Mouse (Mus musculus): ENCODE measurements around the gene Nat8f3.
"Not testable (repeated sequence)": the region's sequence is repeated elsewhere in the genome, so short reads cannot be mapped to it uniquely, and the experiment has no call there.

Gene Nat8f3

GRCm38 (mm10) chr6:85765532-85765931 is at the start of gene Nat8f3:
Gene Nat8f3, minus strand, starts transcription at chr6:85765754.
- DNase-seq (ENCODE audit: low spot score in 2 of 2): not testable (repeated sequence)

GRCm38 (mm10) chr6:85813339-85813738 is 47.8 kb upstream of the Nat8f3 start:
- no peak for DNase-seq (ENCODE audit: low spot score in 2 of 2)

GRCm38 (mm10) chr6:85810942-85811537 is 45.5 kb upstream of the Nat8f3 start:
- DNase-seq (ENCODE audit: low spot score in 2 of 2): not testable (repeated sequence)

- DNase-seq (ENCODE audit: low spot score in 2 of 2): not testable (repeated sequence)
Measured at GRCm38 (mm10) chr6:85810514-85810913, 45.0 kb upstream of the Nat8f3 start.

GRCm38 (mm10) chr6:85809784-85810183 is 44.2 kb upstream of the Nat8f3 start:
- DNase-seq (ENCODE audit: low spot score in 2 of 2): not testable (repeated sequence)

GRCm38 (mm10) chr6:85803180-85803579 is 37.6 kb upstream of the Nat8f3 start:
- DNase-seq (ENCODE audit: low spot score in 2 of 2): not testable (repeated sequence)

GRCm38 (mm10) chr6:85763127-85764070 is 2.2 kb downstream of the Nat8f3 start:
- DNase-seq (ENCODE audit: low spot score in 2 of 2): not testable (repeated sequence)

- DNase-seq (ENCODE audit: low spot score in 2 of 2): not testable (repeated sequence)
Measured at GRCm38 (mm10) chr6:85762678-85763077, 2.9 kb downstream of the Nat8f3 start.

- not testable (repeated sequence) for DNase-seq (ENCODE audit: low spot score in 2 of 2)
Measured at GRCm38 (mm10) chr6:85755705-85756249, 9.8 kb downstream of the Nat8f3 start.

GRCm38 (mm10) chr6:85713105-85713504 is 52.4 kb downstream of the Nat8f3 start, which contains the start of gene Nat8f7:
Gene Nat8f7, minus strand, starts transcription at chr6:85713205.
- DNase-seq (ENCODE audit: low spot score in 2 of 2): not testable (repeated sequence)

GRCm38 (mm10) chr6:85709607-85710006 is 55.9 kb downstream of the Nat8f3 start:
- DNase-seq (ENCODE audit: low spot score in 2 of 2): not testable (repeated sequence)

GRCm38 (mm10) chr6:85709206-85709605 is 56.3 kb downstream of the Nat8f3 start:
- DNase-seq (ENCODE audit: low spot score in 2 of 2): not testable (repeated sequence)

- not testable (repeated sequence) for DNase-seq (ENCODE audit: low spot score in 2 of 2)
Measured at GRCm38 (mm10) chr6:85701943-85702342, 63.6 kb downstream of the Nat8f3 start.
